Mouse (Mus musculus) WW6 (cell line): ENCODE data around the gene Crtac1.
A peak's percentile ranks its signal among the peaks of the same experiment; 100 is the strongest.

ENCODE experiments used
- DNase-seq: peaks from one replicate; pipeline ENCODE4 v3.0.0-alpha.2; 2013; ENCODE audit warnings: low read depth, low spot score

Crtac1 gene

GRCm38 (mm10) chr19:42331446-42331845 is 100.1 kb downstream of the Crtac1 start:
- no peak for DNase-seq

GRCm38 (mm10) chr19:42328160-42328559 is 103.4 kb downstream of the Crtac1 start:
- DNase-seq, result no peak

- DNase-seq, result no peak
These were observed 105.7 kb downstream of the Crtac1 start for GRCm38 (mm10) chr19:42325894-42326293.

- DNase-seq, result peak; percentile 78
These were observed 109.1 kb downstream of the Crtac1 start for GRCm38 (mm10) chr19:42322357-42323090.

GRCm38 (mm10) chr19:42321936-42322335 is 109.6 kb downstream of the Crtac1 start:
- DNase-seq, result no peak

GRCm38 (mm10) chr19:42317648-42318425 is 113.7 kb downstream of the Crtac1 start:
- no peak for DNase-seq

- no peak for DNase-seq
These were observed 114.6 kb downstream of the Crtac1 start for GRCm38 (mm10) chr19:42316998-42317397.

- DNase-seq, result no peak
These were observed 115.1 kb downstream of the Crtac1 start for GRCm38 (mm10) chr19:42316525-42316924.

- peak; percentile 57 for DNase-seq
These were observed 115.7 kb downstream of the Crtac1 start for GRCm38 (mm10) chr19:42315914-42316313.

- DNase-seq, result no peak
These were observed 116.4 kb downstream of the Crtac1 start for GRCm38 (mm10) chr19:42315070-42315679.

- no peak for DNase-seq
These were observed 119.4 kb downstream of the Crtac1 start for GRCm38 (mm10) chr19:42312191-42312590.

GRCm38 (mm10) chr19:42311332-42311731 is 120.3 kb downstream of the Crtac1 start:
- no peak for DNase-seq

GRCm38 (mm10) chr19:42308931-42309330 is 122.7 kb downstream of the Crtac1 start:
- no peak for DNase-seq

- no peak for DNase-seq
These were observed 124.6 kb downstream of the Crtac1 start for GRCm38 (mm10) chr19:42307019-42307418.

- DNase-seq, result no peak
These were observed 125.4 kb downstream of the Crtac1 start for GRCm38 (mm10) chr19:42306202-42306601.

- no peak for DNase-seq
These were observed 125.8 kb downstream of the Crtac1 start for GRCm38 (mm10) chr19:42305746-42306145.

- no peak for DNase-seq
These were observed 127.1 kb downstream of the Crtac1 start for GRCm38 (mm10) chr19:42304506-42304905.

- DNase-seq, result no peak
These were observed 128.3 kb downstream of the Crtac1 start for GRCm38 (mm10) chr19:42303210-42303813.

- DNase-seq, result no peak
These were observed 138.4 kb downstream of the Crtac1 start for GRCm38 (mm10) chr19:42293216-42293615.

- DNase-seq, result no peak
These were observed 139.5 kb downstream of the Crtac1 start for GRCm38 (mm10) chr19:42292106-42292505.

GRCm38 (mm10) chr19:42290954-42291661 is 140.5 kb downstream of the Crtac1 start:
- DNase-seq, result no peak
